Mouse (Mus musculus) B cell, adult (primary cell): Measurements from ENCODE around the gene Spen. TPM values are rescaled to one million over a fixed set of nuclear protein-coding genes. Genes with fewer than 3 reads are reported as not detected.

Experiments used
- total RNA-seq: library from RNA; stranded (reverse); gene quantifications from 4 replicates; pipeline ENCODE4 v1.2.4, GENCODE M21; 2023; ENCODE audit not compliant: inconsistent age

The Spen gene
- 47.1 to 53.3 TPM (median 50.4 TPM) in 4 replicates for total RNA-seq

GRCm38 (mm10) chr4:141538408-141539212, at the start of gene Spen:
Gene Spen (minus strand): TSS chr4:141538597.

DNA sequence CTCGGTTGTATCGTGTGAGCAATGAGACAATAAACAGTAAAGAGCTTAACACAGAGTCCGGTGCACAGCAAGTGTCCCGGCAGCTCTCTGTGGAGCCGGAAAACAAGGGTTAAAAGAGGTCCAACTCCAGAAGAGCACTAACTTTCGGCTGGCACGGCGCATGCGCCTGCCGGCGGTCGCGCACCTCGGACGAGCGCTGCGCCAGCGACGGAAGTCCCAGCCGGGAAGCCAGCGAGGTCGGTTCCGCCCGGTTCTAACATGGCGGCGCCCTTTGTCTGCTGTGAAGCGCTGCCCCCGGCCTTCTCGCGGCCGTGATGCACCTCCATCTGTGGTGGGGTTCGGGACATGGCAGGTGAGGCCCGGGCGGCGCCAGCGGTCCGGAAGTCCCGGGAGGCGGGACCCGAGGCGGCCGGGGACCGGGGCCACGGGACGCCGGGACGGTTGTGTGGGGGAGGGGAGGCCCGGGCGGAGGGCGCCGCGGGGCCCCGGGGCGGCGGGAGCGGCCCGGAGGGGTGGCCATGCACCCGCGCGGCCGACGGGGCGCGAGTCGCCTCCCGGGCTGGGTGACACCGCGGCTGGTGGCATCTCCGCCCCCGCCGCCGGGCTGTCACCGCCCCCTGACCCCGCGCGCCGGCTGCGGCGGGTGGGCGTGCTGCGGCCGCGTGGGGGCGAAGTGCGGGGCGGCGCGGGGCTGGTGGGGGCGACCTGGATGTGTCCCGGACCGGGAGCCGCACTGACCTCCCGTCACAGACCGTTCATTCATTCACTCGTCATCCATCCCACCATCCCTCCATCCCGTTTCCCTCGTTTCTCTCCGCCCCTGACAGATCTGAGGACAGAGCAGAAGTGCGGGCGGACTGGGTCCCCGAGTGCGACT, 93.7 kb downstream of the Spen start, which contains the start of gene Zbtb17:
Gene Zbtb17 (plus strand): TSS at position 204 of the 877 bp plus-strand sequence.

DNA sequence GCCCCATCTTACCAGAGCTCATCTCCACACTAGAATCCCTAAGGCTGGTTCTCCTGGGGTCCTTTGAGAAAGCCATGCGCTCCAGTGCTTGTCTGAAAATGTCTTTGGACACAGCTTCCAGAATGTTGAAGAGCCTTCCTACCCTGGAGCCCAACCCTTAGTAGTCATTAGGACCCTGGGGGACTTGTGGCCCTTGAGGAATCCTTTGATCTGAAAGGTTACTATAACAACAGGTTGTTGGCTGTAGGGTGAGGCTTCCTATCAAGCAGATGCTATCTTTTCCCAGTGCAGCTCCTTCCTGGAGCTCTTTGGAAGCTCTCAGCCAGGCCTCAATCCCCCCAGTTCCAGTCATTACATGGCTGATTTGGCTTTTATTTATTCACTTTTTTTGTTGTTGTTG, 102.4 kb downstream of the Spen start, which contains the start of gene Srarp:
Gene Srarp (minus strand): TSS at position 132 of the 400 bp plus-strand sequence.

GRCm38 (mm10) chr4:141420192-141420829, 118.1 kb downstream of the Spen start, which contains the start of gene Hspb7:
Gene Hspb7 (plus strand): TSS chr4:141420779.

Other genes with a start within 250 kb of the Spen start
- gene Epha2, start 237.4 kb downstream of the Spen start, total RNA-seq: 16.7 to 29.6 TPM (median 21.9 TPM) in 4 replicates
- not detected in 4 replicates for gene Fam131c, start 170.4 kb downstream of the Spen start, total RNA-seq
- gene Clcnka, start 139.9 kb downstream of the Spen start, total RNA-seq: not detected in 4 replicates
- not detected in 4 replicates for gene Clcnkb, start 122.6 kb downstream of the Spen start, total RNA-seq
- not detected in 4 replicates for gene Hspb7, start 117.8 kb downstream of the Spen start, total RNA-seq
- gene Srarp, start 102.5 kb downstream of the Spen start, total RNA-seq: not detected in 4 replicates
- gene Zbtb17, start 93.9 kb downstream of the Spen start, total RNA-seq: 41.4 to 43.9 TPM (median 42.6 TPM) in 4 replicates
- not detected in 4 replicates for gene Fblim1, start 67.5 kb upstream of the Spen start, total RNA-seq
- gene Tmem82, start 80.0 kb upstream of the Spen start, total RNA-seq: 0.24 TPM in 2 of 4 replicates, not detected in the others
- not detected in 4 replicates for gene Slc25a34, start 85.2 kb upstream of the Spen start, total RNA-seq
- gene Plekhm2, start 126.3 kb upstream of the Spen start, total RNA-seq: 25.8 to 36.0 TPM (median 34.9 TPM) in 4 replicates
- 1.9 to 14.3 TPM (median 7.9 TPM) in 4 replicates for gene Rsc1a1, start 147.0 kb upstream of the Spen start, total RNA-seq
- gene Ddi2, start 184.8 kb upstream of the Spen start, total RNA-seq: 42.7 to 53.7 TPM (median 45.9 TPM) in 4 replicates
- gene Agmat, start 208.1 kb upstream of the Spen start, total RNA-seq: not detected in 4 replicates